22 mouse cellular contexts compared by ENCODE assay signal in genomic region chr2:4829489-4830065, GRCm38 (mm10). TPM values are rescaled to one million over a fixed set of nuclear protein-coding genes. Genes with fewer than 3 reads are reported as not detected.
DNase-seq lines count a peak whose midpoint lies in the region; ATAC-seq and TF ChIP-seq lines count a peak whose summit lies in the region.
"Had no signal": no experiment of that assay in that cellular context is flagged by ENCODE, and none has a peak within 500 bp of the region (broad histone marks: within the 10 kb centered on the region; RNA-seq: fewer than 3 reads in every experiment).

No protein-coding gene starts in this region.

- no peak overlapping the region for H3K27ac ChIP-seq in limb, embryonic 14.5 days (replicated peaks; ENCODE audit: low read depth, low read length)
- no peak overlapping the region for H3K27ac ChIP-seq in limb, embryonic 10.5 days
- H3K27ac ChIP-seq in embryonic facial prominence, embryonic 14.5 days (replicated peaks; ENCODE audit: low read depth, low read length) = peak overlapping the region; percentile 63
- no peak overlapping the region for H3K27ac ChIP-seq in lung, postnatal 0 days (ENCODE audit: low read length)
- H3K27ac ChIP-seq in stomach, postnatal 0 days (replicated peaks) = 0 out of 2 replicates have a peak overlapping the region, but pooled peaks have one; percentile 49
- H3K27ac ChIP-seq: heart, adult 2 months; hindbrain, embryonic 10.5 days; hindbrain, postnatal 0 days; limb, embryonic 15.5 days; liver, embryonic 15.5 days; midbrain, embryonic 13.5 days; neural tube, embryonic 12.5 days had no signal

- H3K9me3 ChIP-seq in limb, embryonic 14.5 days (ENCODE audit: control insufficient read depth, low read length) = no peaks in the 10 kb centered on the region
- no peaks in the 10 kb centered on the region for H3K9me3 ChIP-seq in limb, embryonic 10.5 days (replicated peaks)
- H3K9me3 ChIP-seq in embryonic facial prominence, embryonic 14.5 days (ENCODE audit: control insufficient read depth, low read length) = no peaks in the 10 kb centered on the region
- no peaks in the 10 kb centered on the region for H3K9me3 ChIP-seq in lung, postnatal 0 days (ENCODE audit: low read length)
- H3K9me3 ChIP-seq in stomach, postnatal 0 days (ENCODE audit: control insufficient read depth, low read length) = no peaks in the 10 kb centered on the region
- H3K9me3 ChIP-seq: hindbrain, embryonic 10.5 days; limb, embryonic 15.5 days; liver, embryonic 15.5 days; midbrain, embryonic 13.5 days; neural tube, embryonic 12.5 days had no signal

- no peak for ATAC-seq in limb, embryonic 14.5 days (ENCODE audit: low FRiP score, low read depth)
- ATAC-seq in embryonic facial prominence, embryonic 14.5 days (ENCODE audit: low read depth) = peak; percentile 78
- ATAC-seq in lung, postnatal 0 days = peak; percentile 32
- peak; percentile 76 for ATAC-seq in stomach, postnatal 0 days (ENCODE audit: low FRiP score, low TSS enrichment)
- ATAC-seq: forebrain, embryonic 16.5 days; hindbrain, postnatal 0 days; midbrain, embryonic 13.5 days had no signal

- H3K27me3 ChIP-seq in limb, embryonic 14.5 days (ENCODE audit: control insufficient read depth, insufficient read depth, low read length) = no peaks in the 10 kb centered on the region
- H3K27me3 ChIP-seq in limb, embryonic 10.5 days (ENCODE audit: low read depth, poor library complexity, severe bottlenecking) = no peaks in the 10 kb centered on the region
- H3K27me3 ChIP-seq in embryonic facial prominence, embryonic 14.5 days (replicated peaks; ENCODE audit: control insufficient read depth, insufficient read depth, low read length) = no peaks in the 10 kb centered on the region
- no peaks in the 10 kb centered on the region for H3K27me3 ChIP-seq in lung, postnatal 0 days (replicated peaks; ENCODE audit: insufficient read depth, low read length)
- no peaks in the 10 kb centered on the region for H3K27me3 ChIP-seq in stomach, postnatal 0 days (ENCODE audit: control insufficient read depth, insufficient read depth, low read length)
- H3K27me3 ChIP-seq: limb, embryonic 15.5 days; liver, embryonic 15.5 days; midbrain, embryonic 13.5 days; neural tube, embryonic 12.5 days had no signal

- no peak overlapping the region for H3K4me2 ChIP-seq in limb, embryonic 14.5 days (replicated peaks; ENCODE audit: low read depth, low read length, severe bottlenecking)
- no peak overlapping the region for H3K4me2 ChIP-seq in embryonic facial prominence, embryonic 14.5 days (ENCODE audit: low read depth, low read length)
- H3K4me2 ChIP-seq in lung, postnatal 0 days (replicated peaks; ENCODE audit: low read depth, low read length) = no peak overlapping the region
- H3K4me2 ChIP-seq in stomach, postnatal 0 days (replicated peaks; ENCODE audit: low read depth) = no peak overlapping the region
- H3K4me2 ChIP-seq: limb, embryonic 15.5 days; liver, embryonic 15.5 days; midbrain, embryonic 13.5 days; neural tube, embryonic 12.5 days had no signal

- TF ChIP-seq CTCF in lung, postnatal 0 days (IDR thresholded peaks at IDR 0.05) = no peak
- TF ChIP-seq CTCF in stomach, postnatal 0 days (IDR thresholded peaks at IDR 0.05; ENCODE audit: low read depth) = no peak

- peak; percentile 16 for DNase-seq in limb, embryonic 14.5 days (ENCODE audit: low spot score)
- DNase-seq in limb, embryonic 10.5 days (ENCODE audit: low spot score) = no peak
- peak; percentile 82 for DNase-seq in embryonic facial prominence, embryonic 14.5 days (ENCODE audit: low spot score)
- peak; percentile 52 for DNase-seq in lung, postnatal 0 days (ENCODE audit: low spot score)
- DNase-seq in stomach, postnatal 0 days (ENCODE audit: low spot score) = peak; percentile 35
- DNase-seq in ovary, postnatal 10 days (ENCODE audit: low spot score) = no peak
- no peak for DNase-seq in cerebellum, adult 9-10 months
- DNase-seq: B cell, adult 2 months; cerebellum, postnatal 14 days; embryo, embryonic 11 days; gastrocnemius, postnatal 25 days; heart, adult 2 months; layer of hippocampus, postnatal 36 days; right cerebral cortex, adult 18-20 months; thymus, adult 18-20 months had no signal

- WGBS in limb, embryonic 14.5 days = 83% methylated on average over 6 of the region's 6 CpGs
- 82% methylated on average over 6 of the region's 6 CpGs for WGBS in limb, embryonic 10.5 days
- 67% methylated on average over 6 of the region's 6 CpGs for WGBS in embryonic facial prominence, embryonic 14.5 days
- 59% methylated on average over 6 of the region's 6 CpGs for WGBS in lung, postnatal 0 days
- WGBS in stomach, postnatal 0 days = 46% methylated on average over 6 of the region's 6 CpGs

- no peaks in the 10 kb centered on the region for H3K36me3 ChIP-seq in limb, embryonic 14.5 days (ENCODE audit: control insufficient read depth, insufficient read depth, low read length)
- no peaks in the 10 kb centered on the region for H3K36me3 ChIP-seq in limb, embryonic 10.5 days
- H3K36me3 ChIP-seq in embryonic facial prominence, embryonic 14.5 days (ENCODE audit: control insufficient read depth, insufficient read depth, low read length) = no peaks in the 10 kb centered on the region
- H3K36me3 ChIP-seq in lung, postnatal 0 days (ENCODE audit: insufficient read depth, low read length) = no peaks in the 10 kb centered on the region
- no peaks in the 10 kb centered on the region for H3K36me3 ChIP-seq in stomach, postnatal 0 days (ENCODE audit: control insufficient read depth, insufficient read depth, low read length)
- H3K36me3 ChIP-seq: hindbrain, embryonic 10.5 days; limb, embryonic 15.5 days; liver, embryonic 15.5 days; midbrain, embryonic 13.5 days; neural tube, embryonic 12.5 days had no signal

- no peak overlapping the region for H3K4me3 ChIP-seq in limb, embryonic 14.5 days (replicated peaks; ENCODE audit: low read length)
- no peak overlapping the region for H3K4me3 ChIP-seq in limb, embryonic 10.5 days
- H3K4me3 ChIP-seq in embryonic facial prominence, embryonic 14.5 days (ENCODE audit: low read depth, low read length) = no peak overlapping the region
- H3K4me3 ChIP-seq in lung, postnatal 0 days (ENCODE audit: low read depth, low read length) = no peak overlapping the region
- no peak overlapping the region for H3K4me3 ChIP-seq in stomach, postnatal 0 days (ENCODE audit: low read depth, low read length)
- H3K4me3 ChIP-seq: heart, adult 2 months; hindbrain, embryonic 10.5 days; limb, embryonic 15.5 days; liver, embryonic 15.5 days; midbrain, embryonic 13.5 days; neural tube, embryonic 12.5 days had no signal

- TF ChIP-seq EP300 in lung, postnatal 0 days (IDR thresholded peaks at IDR 0.05) = no peak
- no peak for TF ChIP-seq EP300 in stomach, postnatal 0 days (optimal IDR thresholded peaks at IDR 0.05)

- H3K9ac ChIP-seq in limb, embryonic 14.5 days (ENCODE audit: low read depth, low read length, severe bottlenecking) = no peak overlapping the region
- H3K9ac ChIP-seq in embryonic facial prominence, embryonic 14.5 days (ENCODE audit: low read depth, low read length) = no peak overlapping the region
- no peak overlapping the region for H3K9ac ChIP-seq in lung, postnatal 0 days (replicated peaks; ENCODE audit: low read depth)
- no peak overlapping the region for H3K9ac ChIP-seq in stomach, postnatal 0 days (ENCODE audit: low read length)
- H3K9ac ChIP-seq: limb, embryonic 15.5 days; liver, embryonic 15.5 days; midbrain, embryonic 13.5 days; neural tube, embryonic 12.5 days had no signal

- no peak for TF ChIP-seq POLR2A in limb, embryonic 14.5 days (IDR thresholded peaks at IDR 0.05; ENCODE audit: borderline replicate concordance, extremely low read depth, insufficient read depth, insufficient read length)

- no peaks in the 10 kb centered on the region for H3K4me1 ChIP-seq in limb, embryonic 14.5 days (ENCODE audit: control insufficient read depth, insufficient read depth, low read length)
- H3K4me1 ChIP-seq in limb, embryonic 10.5 days = peaks cover 12% of the 10 kb centered on the region
- no peaks in the 10 kb centered on the region for H3K4me1 ChIP-seq in embryonic facial prominence, embryonic 14.5 days (ENCODE audit: control insufficient read depth, insufficient read depth, low read length)
- H3K4me1 ChIP-seq in lung, postnatal 0 days (ENCODE audit: insufficient read depth, low read depth, low read length) = no peaks in the 10 kb centered on the region; the same call in 1 of the 2 replicates
- H3K4me1 ChIP-seq in stomach, postnatal 0 days (replicated peaks; ENCODE audit: control insufficient read depth, insufficient read depth) = no peaks in the 10 kb centered on the region
- H3K4me1 ChIP-seq: limb, embryonic 15.5 days; neural tube, embryonic 12.5 days had no signal

RNA-seq across cellular contexts. Expression of gene Sephs1, which starts 51.8 kb away (rescaled TPM):
- polyA plus RNA-seq in limb, embryonic 14.5 days (2012; rRNA removed) = 75.7 and 78.8 TPM in 2 replicates
- polyA plus RNA-seq in limb, embryonic 14.5 days (2014; fragmentation: Nextera tagmentation; extraction: Ambion mirVana) = 91.1 and 97.8 TPM in 2 replicates
- polyA plus RNA-seq in limb, embryonic 10.5 days (2016; fragmentation: Nextera tagmentation; extraction: Ambion mirVana) = 139 and 147 TPM in 2 replicates
- 76.1 and 86.6 TPM in 2 replicates for polyA plus RNA-seq in embryonic facial prominence, embryonic 14.5 days (2014; fragmentation: Nextera tagmentation; extraction: Ambion mirVana)
- 34.3 and 34.6 TPM in 2 replicates for polyA plus RNA-seq in lung, postnatal 0 days (2015; fragmentation: Nextera tagmentation; extraction: Ambion mirVana)
- polyA plus RNA-seq in stomach, postnatal 0 days (2015; fragmentation: Nextera tagmentation; extraction: Ambion mirVana) = 23.5 and 25.7 TPM in 2 replicates

Comparison
In these comparisons a context has a peak if more than half of its experiments do, and no peak if none do; other contexts are left out.
1. DNase-seq: peak in limb, embryonic 14.5 days (single experiment), embryonic facial prominence, embryonic 14.5 days (single experiment), lung, postnatal 0 days (single experiment) and stomach, postnatal 0 days (single experiment); none in limb, embryonic 10.5 days (single experiment), ovary, postnatal 10 days (single experiment) and cerebellum, adult 9-10 months (single experiment).
2. H3K27ac ChIP-seq: peak in embryonic facial prominence, embryonic 14.5 days (single experiment) and stomach, postnatal 0 days (single experiment); none in limb, embryonic 14.5 days (single experiment), limb, embryonic 10.5 days (single experiment) and lung, postnatal 0 days (single experiment).